Mouse (Mus musculus) cortical plate, adult 2 months (tissue): ENCODE results near the gene Cntnap2. TPM values are rescaled to one million over a fixed set of nuclear protein-coding genes. Genes with fewer than 3 reads are reported as not detected.

Experiments used
- H3K27ac ChIP-seq: fragments of 200-500 bp; 2 replicates; pipeline ENCODE4 v1.5.1; 2012; ENCODE audit warnings: low read length, control low read depth, inconsistent platforms; ENCODE audit not compliant: insufficient read depth
- H3K4me1 ChIP-seq: fragments of 200-500 bp; 2 replicates; pipeline ENCODE4 v1.6.1; 2011; ENCODE audit warnings: low read length; ENCODE audit not compliant: control insufficient read depth, insufficient read depth
- H3K4me3 ChIP-seq: fragments of 200-500 bp; 2 replicates; pipeline ENCODE4 v1.5.1; 2011; ENCODE audit warnings: mild to moderate bottlenecking, low read length, control low read depth; ENCODE audit not compliant: insufficient read depth
- CTCF ChIP-seq: fragments of 200-500 bp; IDR thresholded peaks from 2 replicates; pipeline ENCODE4 v1.5.1; 2011; ENCODE audit warnings: mild to moderate bottlenecking, control low read depth, low read length; ENCODE audit not compliant: insufficient read depth; ENCODE audit errors: extremely low read depth
- POLR2A ChIP-seq: fragments of 200-500 bp; IDR thresholded peaks from 2 replicates; pipeline ENCODE4 v1.6.1; 2011; ENCODE audit warnings: mild to moderate bottlenecking, low read length, control low read depth; ENCODE audit not compliant: insufficient read depth; ENCODE audit errors: extremely low read depth
- polyA plus RNA-seq: library from polyadenylated mRNA; depleted of rRNA; stranded (reverse); fragments of >200 nt; gene quantifications from 2 replicates; pipeline ENCODE4 v1.2.3, GENCODE M21; 2012

The Cntnap2 gene
- polyA plus RNA-seq, 1 experiment, result 26.5 TPM

- no peaks in the 10 kb centered on the region for H3K4me1 ChIP-seq
- no peak overlapping the region for H3K27ac ChIP-seq
- no peak overlapping the region for H3K4me3 ChIP-seq
- TF ChIP-seq POLR2A (no peak), CTCF (no peak)
These were observed 1021.1 kb downstream of the Cntnap2 start for GRCm38 (mm10) chr6:46080236-46080635.

DNA sequence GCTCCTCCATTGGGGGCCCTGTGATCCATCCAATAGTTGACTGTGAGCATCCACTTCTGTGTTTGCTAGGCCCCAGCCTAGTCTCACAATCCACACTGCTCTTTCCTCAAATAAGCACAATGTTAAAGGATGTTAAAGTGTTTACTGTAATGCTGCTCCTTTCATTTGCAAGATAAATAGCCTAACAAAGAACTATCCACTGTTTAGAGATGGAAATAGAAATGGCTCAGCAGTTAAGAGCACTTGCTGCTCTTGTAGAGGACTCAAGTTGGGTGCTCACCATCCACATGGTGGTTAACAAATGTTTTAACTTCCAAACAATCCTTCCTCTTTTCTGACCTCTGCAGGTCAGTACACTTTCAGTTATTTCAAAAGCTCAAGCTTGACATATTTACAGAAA is 1022.3 kb downstream of the Cntnap2 start:
- TF ChIP-seq CTCF (no peak), POLR2A (no peak)
- no peaks in the 10 kb centered on the region for H3K4me1 ChIP-seq
- no peak overlapping the region for H3K27ac ChIP-seq
- H3K4me3 ChIP-seq, result no peak overlapping the region

- TF ChIP-seq POLR2A, result no peak
- TF ChIP-seq CTCF, result no peak
These were observed 1084.2 kb downstream of the Cntnap2 start for GRCm38 (mm10) chr6:46143189-46143841.

GRCm38 (mm10) chr6:46166837-46167236 is 1107.7 kb downstream of the Cntnap2 start:
- Histone ChIP-seq H3K27ac (no peak overlapping the region), H3K4me3 (no peak overlapping the region), H3K4me1 (no peaks in the 10 kb centered on the region)
- TF ChIP-seq POLR2A, result no peak
- TF ChIP-seq CTCF, result no peak

More at GRCm38 (mm10) chr6:46143189-46143841, 1084.2 kb downstream of the Cntnap2 start:
- H3K4me1 ChIP-seq, result no peaks in the 10 kb centered on the region
- H3K27ac ChIP-seq, result no peak overlapping the region
- no peak overlapping the region for H3K4me3 ChIP-seq

DNA sequence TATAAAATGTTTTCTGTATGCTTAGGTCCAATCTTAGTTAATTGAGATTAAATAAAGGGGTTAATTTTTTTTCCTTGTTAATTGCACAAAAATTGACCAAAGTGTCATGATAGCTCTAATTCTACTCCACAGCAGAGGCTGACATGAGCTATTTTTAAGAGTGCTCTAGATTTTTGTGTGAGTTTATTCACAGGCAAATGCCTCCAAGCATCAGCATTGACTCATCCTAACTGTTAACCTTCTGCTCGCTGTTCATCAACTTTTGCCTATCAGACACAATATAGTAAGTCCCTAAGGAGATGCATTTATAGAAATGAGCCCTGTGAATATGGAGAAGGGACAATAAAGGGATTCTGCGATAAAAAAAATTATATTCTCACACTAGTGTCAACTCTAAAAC is 1138.1 kb downstream of the Cntnap2 start:
- Histone ChIP-seq H3K4me1 (no peaks in the 10 kb centered on the region), H3K27ac (no peak overlapping the region), H3K4me3 (no peak overlapping the region)
- TF ChIP-seq CTCF (no peak), POLR2A (no peak)

DNA sequence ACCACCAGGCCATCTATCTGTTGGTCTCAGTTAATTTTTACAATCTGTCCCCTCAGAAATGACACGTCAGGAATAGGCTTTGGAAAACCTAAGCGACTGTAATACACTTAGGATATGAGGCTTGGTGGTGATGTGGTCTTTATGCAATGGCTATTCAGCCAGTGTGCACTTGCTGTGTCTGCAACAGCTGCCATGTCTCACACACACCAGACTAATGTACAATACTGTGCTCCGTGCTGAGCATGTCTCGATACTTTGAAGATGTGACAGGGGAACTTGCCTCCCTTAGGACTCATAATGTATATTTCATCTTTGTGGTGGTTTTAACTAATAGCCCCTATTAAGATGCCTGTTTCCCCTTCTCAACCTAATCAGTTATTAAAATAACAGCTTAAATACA is 1142.7 kb downstream of the Cntnap2 start:
- no peak overlapping the region for H3K4me3 ChIP-seq
- no peaks in the 10 kb centered on the region for H3K4me1 ChIP-seq
- no peak for TF ChIP-seq CTCF
- no peak for TF ChIP-seq POLR2A
- no peak overlapping the region for H3K27ac ChIP-seq

DNA sequence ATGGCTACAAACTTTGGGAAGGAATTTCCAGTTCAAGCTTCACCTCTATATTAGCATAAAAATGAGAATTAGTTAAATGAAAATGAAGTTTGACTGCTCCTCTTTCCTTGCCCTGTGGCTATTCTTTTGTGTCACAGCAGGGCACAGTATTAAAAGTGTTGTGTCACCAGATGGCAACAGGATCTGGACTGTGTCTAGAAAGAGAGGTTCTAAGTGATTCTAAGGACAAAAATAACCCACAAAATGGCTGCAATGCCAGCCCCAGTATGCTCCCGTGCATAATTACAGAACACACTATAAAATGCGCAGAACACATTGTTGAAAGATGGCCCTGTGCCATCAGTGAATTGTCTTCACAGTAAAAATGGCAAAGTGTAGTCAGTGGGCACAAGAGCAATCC is 1146.4 kb downstream of the Cntnap2 start:
- Histone ChIP-seq H3K27ac (no peak overlapping the region), H3K4me1 (no peaks in the 10 kb centered on the region), H3K4me3 (no peak overlapping the region)
- no peak for TF ChIP-seq CTCF
- TF ChIP-seq POLR2A, result no peak

DNA sequence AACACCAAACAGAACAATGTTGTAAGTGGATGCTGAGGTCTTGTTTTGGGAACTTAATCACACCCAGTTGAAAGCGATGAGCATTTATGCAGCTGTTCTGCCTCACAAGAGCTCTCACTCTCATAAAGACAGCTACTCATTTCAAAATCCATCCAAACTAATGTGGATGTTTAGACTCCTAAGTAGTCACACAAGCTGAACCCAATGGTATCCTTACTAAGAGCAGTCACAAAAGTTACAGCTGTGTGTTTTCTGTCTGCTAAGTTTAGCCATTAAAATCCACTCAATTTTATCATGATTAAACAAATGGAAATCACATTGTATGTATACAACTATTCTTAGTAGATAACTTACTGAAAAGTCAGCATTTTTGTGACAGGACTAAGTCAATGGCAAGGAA is 1173.7 kb downstream of the Cntnap2 start:
- H3K27ac ChIP-seq, result no peak overlapping the region
- no peak overlapping the region for H3K4me3 ChIP-seq
- TF ChIP-seq POLR2A, result no peak
- no peak for TF ChIP-seq CTCF
- H3K4me1 ChIP-seq, result no peaks in the 10 kb centered on the region

GRCm38 (mm10) chr6:46240349-46240748 is 1181.2 kb downstream of the Cntnap2 start:
- TF ChIP-seq POLR2A (no peak), CTCF (no peak)
- H3K4me1 ChIP-seq, result no peaks in the 10 kb centered on the region

DNA sequence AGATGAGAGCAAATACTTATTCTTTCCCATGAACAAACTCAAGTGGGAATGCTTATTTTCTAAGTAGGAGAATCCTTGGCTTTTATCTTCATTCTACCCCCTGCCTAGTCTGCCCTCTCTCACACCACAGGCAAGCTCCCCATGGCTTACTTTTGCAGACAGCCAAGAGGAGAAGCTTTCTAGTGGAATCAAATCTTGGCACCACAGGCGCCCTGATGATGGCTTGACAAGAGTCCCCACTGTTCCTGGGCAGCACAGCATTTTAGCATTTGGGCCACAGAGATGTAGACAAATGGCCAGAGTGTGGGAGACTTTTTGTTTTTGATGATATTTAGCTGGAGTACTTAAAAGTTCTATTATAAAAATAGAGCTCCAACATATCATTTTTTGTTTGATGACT is 1204.0 kb downstream of the Cntnap2 start:
- Histone ChIP-seq H3K4me3 (no peak overlapping the region), H3K4me1 (no peaks in the 10 kb centered on the region), H3K27ac (no peak overlapping the region)
- no peak for TF ChIP-seq CTCF
- TF ChIP-seq POLR2A, result no peak

More at GRCm38 (mm10) chr6:46240349-46240748, 1181.2 kb downstream of the Cntnap2 start:
- no peak overlapping the region for H3K27ac ChIP-seq
- no peak overlapping the region for H3K4me3 ChIP-seq

- TF ChIP-seq CTCF, result no peak
- no peak for TF ChIP-seq POLR2A
- Histone ChIP-seq H3K4me1 (no peaks in the 10 kb centered on the region), H3K27ac (no peak overlapping the region), H3K4me3 (no peak overlapping the region)
These were observed 1287.8 kb downstream of the Cntnap2 start for GRCm38 (mm10) chr6:46346946-46347345.
